Comparison of ENCODE assay signal across 8 mouse cellular contexts in the genomic region with DNA sequence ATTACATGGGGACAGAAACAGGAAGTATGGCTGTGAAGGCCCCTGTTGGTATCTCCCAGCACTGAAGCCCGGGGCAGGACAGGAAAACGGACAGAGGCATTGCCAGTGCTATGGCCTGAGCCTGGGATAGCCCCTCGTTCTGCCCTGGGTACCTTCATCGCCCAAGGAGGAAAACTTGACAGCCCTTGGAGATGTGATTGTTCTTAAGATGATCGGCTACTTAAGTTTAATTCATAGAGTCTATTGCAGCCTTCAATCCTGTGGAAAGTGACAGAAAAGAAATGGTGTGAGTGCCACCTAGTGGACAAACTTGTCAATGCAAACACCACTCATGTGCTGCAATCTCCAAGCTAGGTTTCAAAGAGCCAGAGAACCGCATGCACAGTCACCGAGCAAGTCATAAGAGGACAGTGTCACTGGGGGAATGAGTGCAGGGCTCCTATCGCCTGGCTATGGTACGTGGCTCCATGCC.
DNase-seq lines count a peak whose midpoint lies in the region; ATAC-seq and TF ChIP-seq lines count a peak whose summit lies in the region.

No protein-coding gene starts in this region.

- no peaks in the 10 kb centered on the region for H3K36me3 ChIP-seq in forebrain, embryonic 12.5 days (replicated peaks)
- no peaks in the 10 kb centered on the region for H3K36me3 ChIP-seq in hindbrain, embryonic 13.5 days
- no peaks in the 10 kb centered on the region for H3K36me3 ChIP-seq in lung, postnatal 0 days (ENCODE audit: insufficient read depth, low read length)

- no peak overlapping the region for H3K27ac ChIP-seq in forebrain, embryonic 12.5 days
- H3K27ac ChIP-seq in hindbrain, embryonic 13.5 days = no peak overlapping the region
- no peak overlapping the region for H3K27ac ChIP-seq in lung, postnatal 0 days (ENCODE audit: low read length)

- H3K9ac ChIP-seq in forebrain, embryonic 12.5 days = no peak overlapping the region
- H3K9ac ChIP-seq in hindbrain, embryonic 13.5 days = no peak overlapping the region
- no peak overlapping the region for H3K9ac ChIP-seq in lung, postnatal 0 days (replicated peaks; ENCODE audit: low read depth)

- no peaks in the 10 kb centered on the region for H3K9me3 ChIP-seq in forebrain, embryonic 12.5 days
- no peaks in the 10 kb centered on the region for H3K9me3 ChIP-seq in hindbrain, embryonic 13.5 days
- H3K9me3 ChIP-seq in lung, postnatal 0 days (ENCODE audit: low read length) = no peaks in the 10 kb centered on the region

- H3K27me3 ChIP-seq in forebrain, embryonic 12.5 days = no peaks in the 10 kb centered on the region
- H3K27me3 ChIP-seq in hindbrain, embryonic 13.5 days = no peaks in the 10 kb centered on the region
- H3K27me3 ChIP-seq in lung, postnatal 0 days (replicated peaks; ENCODE audit: insufficient read depth, low read length) = no peaks in the 10 kb centered on the region

- no peak overlapping the region for H3K4me3 ChIP-seq in forebrain, embryonic 12.5 days (replicated peaks)
- no peak overlapping the region for H3K4me3 ChIP-seq in hindbrain, embryonic 13.5 days
- no peak overlapping the region for H3K4me3 ChIP-seq in lung, postnatal 0 days (ENCODE audit: low read depth, low read length)

- 24% methylated on average over 9 of the region's 9 CpGs for WGBS in forebrain, embryonic 12.5 days
- WGBS in hindbrain, embryonic 13.5 days = 28% methylated on average over 9 of the region's 9 CpGs
- 17% methylated on average over 9 of the region's 9 CpGs for WGBS in lung, postnatal 0 days

- DNase-seq in NIH3T3 (ENCODE audit: low read depth) = peak; percentile 91
- peak; percentile 64 for DNase-seq in c-Kit-positive CD71-positive TER-119-positive erythroid progenitor cells, embryonic 14.5 days (ENCODE audit: low spot score)
- DNase-seq in layer of hippocampus, adult 9-10 months (ENCODE audit: low spot score) = peak; percentile 92
- DNase-seq in lung, postnatal 0 days (ENCODE audit: low spot score) = peak; percentile 82
- DNase-seq in ovary, postnatal 36 days (ENCODE audit: low spot score) = peak; percentile 48
- DNase-seq in thymus, postnatal 25 days = peak; percentile 58

- H3K4me1 ChIP-seq in forebrain, embryonic 12.5 days = peaks cover 8% of the 10 kb centered on the region
- peaks cover 4% of the 10 kb centered on the region for H3K4me1 ChIP-seq in hindbrain, embryonic 13.5 days (replicated peaks)
- no peaks in the 10 kb centered on the region for H3K4me1 ChIP-seq in lung, postnatal 0 days (ENCODE audit: insufficient read depth, low read depth, low read length)

- no peak overlapping the region for H3K4me2 ChIP-seq in forebrain, embryonic 12.5 days
- no peak overlapping the region for H3K4me2 ChIP-seq in hindbrain, embryonic 13.5 days
- H3K4me2 ChIP-seq in lung, postnatal 0 days (replicated peaks; ENCODE audit: low read depth, low read length) = no peak overlapping the region

- TF ChIP-seq EP300 in lung, postnatal 0 days (IDR thresholded peaks at IDR 0.05) = no peak

- ATAC-seq in forebrain, embryonic 12.5 days (ENCODE audit: low FRiP score) = peak; percentile 72
- peak; percentile 69 for ATAC-seq in hindbrain, embryonic 13.5 days (ENCODE audit: low FRiP score)
- peak; percentile 55 for ATAC-seq in lung, postnatal 0 days

- peak; percentile 95 for TF ChIP-seq CTCF in lung, postnatal 0 days (IDR thresholded peaks at IDR 0.05)
